In genomic region chr9:90164670-90165453, GRCm38 (mm10) we compare ENCODE assay signal across 9 mouse cellular contexts. TPM values are rescaled to one million over a fixed set of nuclear protein-coding genes. Genes with fewer than 3 reads are reported as not detected.
A peak's percentile ranks its signal among the peaks of the same experiment; 100 is the strongest.
DNase-seq lines count a peak whose midpoint lies in the region; ATAC-seq lines count a peak whose summit lies in the region.
"Had no signal": no experiment of that assay in that cellular context is flagged by ENCODE, and none has a peak within 500 bp of the region (broad histone marks: within the 10 kb centered on the region; RNA-seq: fewer than 3 reads in every experiment).

No protein-coding gene starts in this region.

- H3K4me3 ChIP-seq in heart, embryonic 10.5 days = no peak overlapping the region
- no peak overlapping the region; the same call in 1 of the 2 replicates for H3K4me3 ChIP-seq in heart, embryonic 13.5 days
- H3K4me3 ChIP-seq in limb, embryonic 15.5 days = no peak overlapping the region

- peak; percentile 98 for DNase-seq in heart, adult 11 months
- DNase-seq in heart, embryonic 10.5 days (ENCODE audit: low spot score) = no peak
- peak; percentile 34 for DNase-seq in 3T3-L1 (ENCODE audit: low read depth, low spot score)
- DNase-seq in urinary bladder, postnatal 14 days (ENCODE audit: low spot score) = no peak
- DNase-seq in thymus, postnatal 10 days (ENCODE audit: low spot score in 2 of 2) = no peak
- DNase-seq: layer of hippocampus, postnatal 36 days had no signal

- WGBS in heart, embryonic 10.5 days = 70% methylated on average over 4 of the region's 4 CpGs
- WGBS in heart, embryonic 13.5 days = 71% methylated on average over 4 of the region's 4 CpGs
- WGBS in limb, embryonic 15.5 days = 59% methylated on average over 4 of the region's 4 CpGs

- no peaks in the 10 kb centered on the region for H3K36me3 ChIP-seq in heart, embryonic 10.5 days
- peaks cover 4% of the 10 kb centered on the region; the same call in 1 of the 2 replicates for H3K36me3 ChIP-seq in heart, embryonic 13.5 days
- H3K36me3 ChIP-seq in limb, embryonic 15.5 days = no peaks in the 10 kb centered on the region

- no peak overlapping the region for H3K27ac ChIP-seq in heart, embryonic 10.5 days
- H3K27ac ChIP-seq in heart, embryonic 13.5 days (replicated peaks) = no peak overlapping the region
- no peak overlapping the region for H3K27ac ChIP-seq in limb, embryonic 15.5 days

- 0 out of 2 replicates have a peak, but pooled peaks cover 12% of the 10 kb centered on the region for H3K4me1 ChIP-seq in heart, embryonic 10.5 days
- H3K4me1 ChIP-seq in heart, embryonic 13.5 days = peaks cover 27% of the 10 kb centered on the region
- H3K4me1 ChIP-seq in limb, embryonic 15.5 days = peaks cover 12% of the 10 kb centered on the region

- no peaks in the 10 kb centered on the region for H3K9me3 ChIP-seq in heart, embryonic 10.5 days
- 0 out of 2 replicates have a peak, but pooled peaks cover 5% of the 10 kb centered on the region for H3K9me3 ChIP-seq in heart, embryonic 13.5 days
- H3K9me3 ChIP-seq in limb, embryonic 15.5 days = no peaks in the 10 kb centered on the region

- H3K4me2 ChIP-seq in heart, embryonic 13.5 days = peak overlapping the region; percentile 94
- H3K4me2 ChIP-seq in limb, embryonic 15.5 days = 0 out of 2 replicates have a peak overlapping the region, but pooled peaks have one; percentile 94

- 0 out of 2 replicates have a peak overlapping the region, but pooled peaks have one; percentile 79 for H3K9ac ChIP-seq in heart, embryonic 13.5 days
- H3K9ac ChIP-seq in limb, embryonic 15.5 days = no peak overlapping the region

- ATAC-seq in heart, embryonic 13.5 days (ENCODE audit: extremely low read depth, insufficient number of reproducible peaks, low FRiP score, low TSS enrichment) = no peak
- ATAC-seq in limb, embryonic 15.5 days (ENCODE audit: insufficient number of reproducible peaks, low FRiP score, low TSS enrichment, low read depth) = no peak
- ATAC-seq in erythroblast, adult 5-6 weeks (replicated peaks; ENCODE audit: low FRiP score, poor library complexity, severe bottlenecking) = no peak

- H3K27me3 ChIP-seq in heart, embryonic 10.5 days (ENCODE audit: insufficient read depth, poor library complexity, severe bottlenecking) = peaks cover 18% of the 10 kb centered on the region
- H3K27me3 ChIP-seq in heart, embryonic 13.5 days (replicated peaks) = no peaks in the 10 kb centered on the region; the same call in 1 of the 2 replicates
- no peaks in the 10 kb centered on the region for H3K27me3 ChIP-seq in limb, embryonic 15.5 days

RNA-seq across cellular contexts. Expression of gene Adamts7, which starts 2.0 kb away (rescaled TPM):
- 5.6 and 7.0 TPM in 2 replicates for polyA plus RNA-seq in heart, embryonic 10.5 days (2016; fragmentation: Nextera tagmentation; extraction: Ambion mirVana)
- 6.8 and 7.9 TPM in 2 replicates for polyA plus RNA-seq in heart, embryonic 13.5 days (2015; fragmentation: Nextera tagmentation; extraction: Ambion mirVana)
- polyA plus RNA-seq in limb, embryonic 15.5 days (2015; fragmentation: Nextera tagmentation; extraction: Ambion mirVana) = 13.7 and 14.2 TPM in 2 replicates
- total RNA-seq in erythroblast, adult 5-6 weeks (2015; ENCODE audit: low replicate concordance) = not detected in 2 replicates
- 0.14 TPM in 1 of 2 replicates, not detected in the other for total RNA-seq in erythroblast, adult 5-6 weeks (2017; ENCODE audit: low replicate concordance)

RNA-seq across cellular contexts. Expression of gene Morf4l1, which starts 50.3 kb away (rescaled TPM):
- polyA plus RNA-seq in heart, embryonic 10.5 days (2016; fragmentation: Nextera tagmentation; extraction: Ambion mirVana) = 430 and 475 TPM in 2 replicates
- polyA plus RNA-seq in heart, embryonic 13.5 days (2015; fragmentation: Nextera tagmentation; extraction: Ambion mirVana) = 332 and 344 TPM in 2 replicates
- 440 and 463 TPM in 2 replicates for polyA plus RNA-seq in limb, embryonic 15.5 days (2015; fragmentation: Nextera tagmentation; extraction: Ambion mirVana)
- 117 and 134 TPM in 2 replicates for total RNA-seq in erythroblast, adult 5-6 weeks (2015; ENCODE audit: low replicate concordance)
- total RNA-seq in erythroblast, adult 5-6 weeks (2017; ENCODE audit: low replicate concordance) = 130 and 153 TPM in 2 replicates

Comparison
In these comparisons a context has a peak if more than half of its experiments do, and no peak if none do; other contexts are left out.
1. DNase-seq: peak in heart, adult 11 months (single experiment) and 3T3-L1 (single experiment); none in heart, embryonic 10.5 days (single experiment), urinary bladder, postnatal 14 days (single experiment) and thymus, postnatal 10 days (0 of 2).